Mouse (Mus musculus) frontal cortex, postnatal 25 days (tissue): ENCODE data around the gene Vkorc1.
"Not testable (repeated sequence)": the region's sequence is repeated elsewhere in the genome, so short reads cannot be mapped to it uniquely, and the experiment has no call there.

Experiments
- DNase-seq, 2 experiments: peaks; one replicate each; pipeline ENCODE4 v3.0.0; 2022; ENCODE audit warnings: low spot score in 2 of 2

The Vkorc1 gene

GRCm38 (mm10) chr7:127895442-127895841 lies at the start of gene Vkorc1, which contains the start of gene Gm21974:
Gene Vkorc1 (minus strand): TSS chr7:127895617.
Gene Gm21974 (minus strand): TSS chr7:127895454.
- peak; percentile 86 to 89 for DNase-seq

GRCm38 (mm10) chr7:127944614-127945013 lies 49.2 kb upstream of the Vkorc1 start:
- DNase-seq = no peak

GRCm38 (mm10) chr7:127942097-127942496 lies 46.7 kb upstream of the Vkorc1 start:
- DNase-seq = not testable (repeated sequence)

GRCm38 (mm10) chr7:127936216-127936884 lies 40.9 kb upstream of the Vkorc1 start:
- no peak for DNase-seq

GRCm38 (mm10) chr7:127935748-127936159 lies 40.3 kb upstream of the Vkorc1 start:
- DNase-seq = no peak

GRCm38 (mm10) chr7:127935028-127935722 lies 39.8 kb upstream of the Vkorc1 start:
- DNase-seq = peak; percentile 88 to 94

- no peak for DNase-seq
Measured at GRCm38 (mm10) chr7:127934075-127934474, 38.7 kb upstream of the Vkorc1 start.

- DNase-seq = no peak
Measured at GRCm38 (mm10) chr7:127932273-127933031, 37.0 kb upstream of the Vkorc1 start.

- no peak for DNase-seq
Measured at GRCm38 (mm10) chr7:127931351-127932135, 36.1 kb upstream of the Vkorc1 start.

- DNase-seq = no peak
Measured at GRCm38 (mm10) chr7:127930636-127931035, 35.2 kb upstream of the Vkorc1 start.

GRCm38 (mm10) chr7:127929923-127930322 lies 34.5 kb upstream of the Vkorc1 start, which contains the start of gene Prss8:
Gene Prss8 (minus strand): TSS chr7:127930104.
- DNase-seq = no peak

GRCm38 (mm10) chr7:127928596-127928995 lies 33.2 kb upstream of the Vkorc1 start:
- DNase-seq = no peak

- DNase-seq = no peak
Measured at GRCm38 (mm10) chr7:127927726-127928125, 32.3 kb upstream of the Vkorc1 start.

- no peak for DNase-seq
Measured at GRCm38 (mm10) chr7:127926846-127927245, 31.4 kb upstream of the Vkorc1 start.

- no peak for DNase-seq
Measured at GRCm38 (mm10) chr7:127926066-127926465, 30.6 kb upstream of the Vkorc1 start.

GRCm38 (mm10) chr7:127925252-127925651 lies 29.8 kb upstream of the Vkorc1 start:
- no peak for DNase-seq

GRCm38 (mm10) chr7:127923714-127924113 lies 28.3 kb upstream of the Vkorc1 start:
- DNase-seq = no peak

GRCm38 (mm10) chr7:127922451-127923275 lies 27.2 kb upstream of the Vkorc1 start:
- DNase-seq = no peak

GRCm38 (mm10) chr7:127921516-127921915 lies 26.1 kb upstream of the Vkorc1 start:
- no peak for DNase-seq

GRCm38 (mm10) chr7:127919290-127919689 lies 23.9 kb upstream of the Vkorc1 start:
- DNase-seq = no peak

- no peak for DNase-seq
Measured at GRCm38 (mm10) chr7:127918203-127918602, 22.8 kb upstream of the Vkorc1 start.
